Mouse (Mus musculus) myocyte (in vitro differentiated cells): Measurements from ENCODE around the gene Gm20388. TPM values are rescaled to one million over a fixed set of nuclear protein-coding genes. Genes with fewer than 3 reads are reported as not detected.

ENCODE experiments used
- H3K27me3 ChIP-seq: one replicate; pipeline ENCODE4 v1.6.1; 2011; ENCODE audit not compliant: control insufficient read depth, insufficient read depth, insufficient read length
- H3K36me3 ChIP-seq: one replicate; pipeline ENCODE4 v1.6.1; 2011; ENCODE audit not compliant: control insufficient read depth, insufficient read depth
- H3K4me2 ChIP-seq: one replicate; pipeline ENCODE4 v1.6.1; 2011; ENCODE audit warnings: low read depth, control low read depth
- H3K4me3 ChIP-seq: one replicate; pipeline ENCODE4 v1.5.1; 2011; ENCODE audit warnings: mild to moderate bottlenecking, control low read depth, moderate library complexity
- H3K79me2 ChIP-seq: one replicate; pipeline ENCODE4 v1.6.1; 2011; ENCODE audit not compliant: control insufficient read depth, insufficient read depth
- H3ac ChIP-seq: one replicate; pipeline ENCODE4 v1.6.1; 2011; ENCODE audit not compliant: control insufficient read depth, insufficient read length
- CEBPB ChIP-seq: IDR thresholded peaks from 2 replicates; pipeline ENCODE4 v1.6.1; 2011; ENCODE audit warnings: mild to moderate bottlenecking, moderate library complexity; ENCODE audit not compliant: poor library complexity, insufficient read depth, severe bottlenecking
- E2F4 ChIP-seq: IDR thresholded peaks from one replicate; pipeline ENCODE4 v1.6.1; 2011; ENCODE audit warnings: mild to moderate bottlenecking, control low read depth, moderate library complexity; ENCODE audit not compliant: insufficient read depth
- MAX ChIP-seq: IDR thresholded peaks from one replicate; pipeline ENCODE4 v1.6.1; 2011; ENCODE audit warnings: low read depth, mild to moderate bottlenecking, control low read depth
- MYOD1 ChIP-seq, 3 experiments: IDR thresholded peaks; one replicate each; pipeline ENCODE4 v1.6.1; 2011; ENCODE audit warnings: control low read depth in 2 of 3, low read depth in 2 of 3, mild to moderate bottlenecking in 2 of 3, moderate library complexity in 1 of 3; ENCODE audit not compliant: insufficient read length in 2 of 3, control insufficient read depth in 1 of 3
- MYOG ChIP-seq, 3 experiments: IDR thresholded peaks; one replicate each; pipeline ENCODE4 v1.6.1; 2011; ENCODE audit warnings: control low read depth in 2 of 3, low read depth in 2 of 3, mild to moderate bottlenecking in 2 of 3; ENCODE audit not compliant: insufficient read length in 2 of 3, control insufficient read depth in 1 of 3, insufficient read depth in 1 of 3
- POLR2A ChIP-seq: IDR thresholded peaks from one replicate; pipeline ENCODE4 v1.6.1; 2011; ENCODE audit warnings: low read depth, mild to moderate bottlenecking, control low read depth, moderate library complexity; ENCODE audit not compliant: insufficient read length
- POLR2AphosphoS2 ChIP-seq: IDR thresholded peaks from one replicate; pipeline ENCODE4 v1.6.1; 2011; ENCODE audit warnings: low read depth, control low read depth; ENCODE audit not compliant: insufficient read length
- REST ChIP-seq: IDR thresholded peaks from one replicate; pipeline ENCODE4 v1.6.1; 2011; ENCODE audit warnings: mild to moderate bottlenecking, control low read depth, moderate library complexity; ENCODE audit not compliant: insufficient read depth, insufficient read length
- SRF ChIP-seq: IDR thresholded peaks from one replicate; pipeline ENCODE4 v1.6.1; 2011; ENCODE audit warnings: low read depth; ENCODE audit not compliant: control insufficient read depth, insufficient read length
- TCF12 ChIP-seq: IDR thresholded peaks from one replicate; pipeline ENCODE4 v1.6.1; 2011; ENCODE audit warnings: mild to moderate bottlenecking, control low read depth; ENCODE audit not compliant: poor library complexity, insufficient read depth, severe bottlenecking
- TCF3 ChIP-seq: IDR thresholded peaks from one replicate; pipeline ENCODE4 v1.6.1; 2011; ENCODE audit warnings: low read depth, control low read depth; ENCODE audit not compliant: insufficient read length
- USF1 ChIP-seq: IDR thresholded peaks from one replicate; pipeline ENCODE4 v1.6.1; 2011; ENCODE audit warnings: low read depth, mild to moderate bottlenecking, control low read depth, moderate library complexity
- polyA plus RNA-seq: library from polyadenylated mRNA; unstranded; fragments of >200 nt; fragmentation: generic; extraction: Trizol; gene quantifications from one replicate; pipeline ENCODE4 v1.2.1, GENCODE M21; 2012; ENCODE audit warnings: missing spikeins

The Gm20388 gene
- polyA plus RNA-seq, 1 experiment: 15.3 TPM

DNA sequence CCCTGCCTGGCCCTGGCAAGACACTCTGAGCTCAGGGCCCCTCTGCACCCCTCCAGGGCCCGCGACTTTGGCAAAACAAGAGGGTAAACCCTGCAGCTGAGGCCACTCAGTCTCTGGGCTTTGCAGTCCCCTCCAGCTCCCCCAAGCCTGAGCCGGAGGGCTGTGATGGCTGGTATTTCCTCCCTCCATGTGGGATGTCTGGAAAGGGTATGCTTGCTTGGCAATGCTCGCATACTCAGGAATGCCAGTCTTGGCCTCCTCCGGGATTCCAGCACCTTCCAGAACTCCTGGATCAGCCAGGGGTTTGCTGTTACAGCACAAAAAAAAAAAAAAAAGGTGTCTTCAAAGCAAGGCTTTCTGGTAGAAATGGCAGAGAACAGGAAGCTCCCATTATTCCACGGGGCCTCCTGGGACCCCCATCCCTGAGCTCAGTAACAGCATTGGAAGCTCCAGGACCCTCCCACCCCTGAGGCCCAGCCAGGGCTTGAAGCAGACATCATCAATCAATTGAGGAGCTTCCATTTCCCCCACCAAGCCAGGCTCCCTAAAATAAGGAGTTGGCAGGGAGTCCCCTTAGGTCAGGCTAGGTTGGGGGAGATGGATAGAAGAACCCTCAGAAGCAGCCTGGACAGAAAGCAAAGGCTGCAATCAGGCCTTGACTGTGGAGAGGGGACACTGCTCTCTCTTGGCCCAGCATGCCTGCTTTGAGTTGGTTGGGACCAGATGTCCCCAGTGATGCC lies 1616.3 kb downstream of the Gm20388 start:
- peaks cover 66% of the 10 kb centered on the region for H3K27me3 ChIP-seq
- H3K36me3 ChIP-seq: no peaks in the 10 kb centered on the region
- no peak overlapping the region for H3K4me3 ChIP-seq
- H3ac ChIP-seq: no peak overlapping the region
- H3K4me2 ChIP-seq: no peak overlapping the region
- H3K79me2 ChIP-seq: no peaks in the 10 kb centered on the region
- no peak for TF ChIP-seq POLR2AphosphoS2

GRCm38 (mm10) chr8:121527751-121528150 lies 1617.1 kb downstream of the Gm20388 start:
- Histone ChIP-seq H3K4me2 (no peak overlapping the region), H3K36me3 (no peaks in the 10 kb centered on the region), H3ac (no peak overlapping the region), H3K79me2 (no peaks in the 10 kb centered on the region), H3K27me3 (peaks cover 66% of the 10 kb centered on the region), H3K4me3 (no peak overlapping the region)
- no peak for TF ChIP-seq TCF3
- no peak for TF ChIP-seq USF1
- no peak for TF ChIP-seq MYOG (IDR thresholded peaks at IDR 0.05; ENCODE audit: control insufficient read depth in 1 of 3, insufficient read depth in 1 of 3, insufficient read length in 2 of 3, low read depth in 2 of 3)
- no peak for TF ChIP-seq POLR2A
- no peak for TF ChIP-seq CEBPB
- no peak for TF ChIP-seq TCF12
- no peak for TF ChIP-seq SRF
- no peak for TF ChIP-seq MYOD1 (IDR thresholded peaks at IDR 0.05; ENCODE audit: control insufficient read depth in 1 of 3, insufficient read length in 2 of 3, low read depth in 2 of 3)
- TF ChIP-seq POLR2AphosphoS2: no peak
- no peak for TF ChIP-seq REST
- TF ChIP-seq MAX: no peak
- TF ChIP-seq E2F4: no peak

GRCm38 (mm10) chr8:121528790-121529189 lies 1618.1 kb downstream of the Gm20388 start:
- TF ChIP-seq POLR2A: no peak
- TF ChIP-seq E2F4: no peak
- TF ChIP-seq CEBPB: no peak
- TF ChIP-seq REST: no peak
- TF ChIP-seq MYOD1 (IDR thresholded peaks at IDR 0.05; ENCODE audit: control insufficient read depth in 1 of 3, insufficient read length in 2 of 3, low read depth in 2 of 3): no peak
- TF ChIP-seq USF1: no peak
- TF ChIP-seq TCF3: no peak
- TF ChIP-seq SRF: no peak
- no peak for TF ChIP-seq MAX
- H3ac ChIP-seq: no peak overlapping the region
- H3K4me2 ChIP-seq: no peak overlapping the region
- no peaks in the 10 kb centered on the region for H3K79me2 ChIP-seq
- H3K4me3 ChIP-seq: no peak overlapping the region
- peaks cover 65% of the 10 kb centered on the region for H3K27me3 ChIP-seq
- no peaks in the 10 kb centered on the region for H3K36me3 ChIP-seq

DNA sequence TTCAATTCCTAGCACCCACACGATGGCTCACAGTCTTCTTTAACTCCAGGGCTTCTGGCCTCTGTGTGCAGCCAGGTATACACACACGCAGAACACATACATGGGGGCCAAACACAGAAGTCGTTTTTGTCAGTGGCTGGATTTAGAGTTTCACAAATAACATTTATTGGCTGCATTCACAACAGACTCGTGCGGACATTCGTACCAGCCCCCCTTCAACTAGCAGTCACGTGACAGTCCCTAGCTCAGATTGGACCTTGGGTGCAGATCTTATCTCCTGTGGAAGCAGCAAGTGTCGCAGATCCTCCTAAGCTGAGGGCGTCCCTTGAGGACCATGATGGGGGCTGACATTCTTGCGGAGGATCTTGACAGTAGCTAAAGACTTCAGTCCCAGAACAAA lies 1620.0 kb downstream of the Gm20388 start:
- Histone ChIP-seq H3K4me3 (no peak overlapping the region), H3K36me3 (no peaks in the 10 kb centered on the region), H3ac (no peak overlapping the region), H3K4me2 (no peak overlapping the region), H3K79me2 (no peaks in the 10 kb centered on the region), H3K27me3 (peaks cover 68% of the 10 kb centered on the region)
- no peak for TF ChIP-seq MYOD1 (IDR thresholded peaks at IDR 0.05; ENCODE audit: control insufficient read depth in 1 of 3, insufficient read length in 2 of 3, low read depth in 2 of 3)

GRCm38 (mm10) chr8:121532381-121532780 lies 1621.7 kb downstream of the Gm20388 start:
- no peak overlapping the region for H3K4me3 ChIP-seq
- H3K27me3 ChIP-seq: peaks cover 53% of the 10 kb centered on the region
- TF ChIP-seq CEBPB (no peak), REST (no peak), TCF12 (no peak), POLR2A (no peak), MYOG (IDR thresholded peaks at IDR 0.05; ENCODE audit: control insufficient read depth in 1 of 3, insufficient read depth in 1 of 3, insufficient read length in 2 of 3, low read depth in 2 of 3) (no peak), MAX (no peak), SRF (no peak), E2F4 (no peak), USF1 (no peak), POLR2AphosphoS2 (no peak), TCF3 (no peak), MYOD1 (IDR thresholded peaks at IDR 0.05; ENCODE audit: control insufficient read depth in 1 of 3, insufficient read length in 2 of 3, low read depth in 2 of 3) (no peak)
- H3K79me2 ChIP-seq: no peaks in the 10 kb centered on the region
- no peaks in the 10 kb centered on the region for H3K36me3 ChIP-seq
- no peak overlapping the region for H3ac ChIP-seq
- no peak overlapping the region for H3K4me2 ChIP-seq
